Comparison of ENCODE assay signal across 35 mouse cellular contexts in the genomic region with DNA sequence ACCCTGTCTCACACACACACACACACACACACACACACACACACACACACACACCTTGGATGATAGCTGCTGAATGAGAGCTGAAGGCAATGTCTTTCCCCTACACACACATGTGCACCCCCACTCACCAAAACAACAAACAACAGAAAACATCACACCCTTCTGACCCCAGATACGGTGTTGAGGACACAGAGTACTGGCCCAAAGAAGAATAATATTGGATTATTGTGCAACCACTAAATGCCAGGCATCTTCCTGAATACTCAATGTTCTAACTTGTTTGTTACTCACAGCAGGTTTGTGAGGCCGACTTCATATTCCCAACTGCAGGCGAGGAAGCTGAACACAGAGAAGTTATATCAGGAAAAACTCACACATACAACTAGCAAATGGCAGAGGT.
"Had no signal": no experiment of that assay in that cellular context is flagged by ENCODE, and none has a peak within 500 bp of the region (broad histone marks: within the 10 kb centered on the region; RNA-seq: fewer than 3 reads in every experiment).

No protein-coding gene starts in this region.

- DNase-seq: heart, adult 2 months; heart, postnatal 10 days; heart, postnatal 14 days; heart, postnatal 36 days; heart, postnatal 4 days; kidney, adult 11 months; kidney, adult 18-20 months; kidney, adult 2 months; kidney, adult 8-10 months; kidney, adult 9 months; kidney, postnatal 10 days; kidney, postnatal 14 days; kidney, postnatal 25 days; kidney, postnatal 36 days; kidney, postnatal 4 days; layer of hippocampus, adult 9-11 months had no signal

- H3K4me2 ChIP-seq: heart, embryonic 11.5 days; heart, embryonic 12.5 days; heart, embryonic 13.5 days; heart, embryonic 15.5 days; hindbrain, embryonic 12.5 days; hindbrain, embryonic 13.5 days; hindbrain, embryonic 14.5 days; hindbrain, embryonic 15.5 days; intestine, embryonic 15.5 days; kidney, embryonic 15.5 days had no signal

- ATAC-seq: hindbrain, embryonic 16.5 days; hindbrain, postnatal 0 days; inflammation-experienced regulatory T-cells, adult 6 months; intestine, embryonic 15.5 days; intestine, embryonic 16.5 days; intestine, postnatal 0 days had no signal

- H3K27ac ChIP-seq: heart, adult 2 months; heart, embryonic 10.5 days; heart, embryonic 13.5 days; heart, embryonic 15.5 days; hindbrain, embryonic 10.5 days; hindbrain, embryonic 12.5 days; hindbrain, embryonic 13.5 days; hindbrain, embryonic 14.5 days; hindbrain, embryonic 15.5 days; hindbrain, postnatal 0 days; intestine, embryonic 15.5 days; kidney, embryonic 15.5 days; kidney, postnatal 0 days; layer of hippocampus, adult 2 months had no signal

- H3K9ac ChIP-seq: heart, embryonic 12.5 days; heart, embryonic 13.5 days; heart, embryonic 15.5 days; hindbrain, embryonic 12.5 days; hindbrain, embryonic 13.5 days; hindbrain, embryonic 14.5 days; hindbrain, embryonic 15.5 days; intestine, embryonic 15.5 days; kidney, embryonic 15.5 days had no signal

- H3K4me1 ChIP-seq: heart, embryonic 10.5 days; heart, embryonic 12.5 days; heart, embryonic 13.5 days; heart, embryonic 15.5 days; intestine, embryonic 15.5 days; kidney, embryonic 15.5 days had no signal

- H3K27me3 ChIP-seq: heart, embryonic 12.5 days; heart, embryonic 13.5 days; heart, embryonic 15.5 days; hindbrain, embryonic 12.5 days; hindbrain, embryonic 13.5 days; hindbrain, embryonic 15.5 days; intestine, embryonic 15.5 days; kidney, embryonic 15.5 days had no signal

- H3K9me3 ChIP-seq: heart, embryonic 10.5 days; heart, embryonic 12.5 days; heart, embryonic 13.5 days; heart, embryonic 15.5 days; hindbrain, embryonic 10.5 days; hindbrain, embryonic 12.5 days; hindbrain, embryonic 13.5 days; hindbrain, embryonic 15.5 days; intestine, embryonic 15.5 days; kidney, embryonic 15.5 days had no signal

- H3K4me3 ChIP-seq: heart, adult 2 months; heart, embryonic 10.5 days; heart, embryonic 12.5 days; heart, embryonic 13.5 days; heart, embryonic 15.5 days; hindbrain, embryonic 10.5 days; hindbrain, embryonic 12.5 days; hindbrain, embryonic 13.5 days; hindbrain, embryonic 15.5 days; intestine, embryonic 15.5 days; kidney, embryonic 15.5 days; layer of hippocampus, adult 2 months had no signal

- H3K36me3 ChIP-seq: heart, embryonic 10.5 days; heart, embryonic 12.5 days; heart, embryonic 13.5 days; heart, embryonic 15.5 days; hindbrain, embryonic 10.5 days; hindbrain, embryonic 12.5 days; hindbrain, embryonic 13.5 days; hindbrain, embryonic 15.5 days; intestine, embryonic 15.5 days; kidney, embryonic 15.5 days had no signal
